Comparison of ENCODE assay signal across 12 mouse cellular contexts in the genomic region with DNA sequence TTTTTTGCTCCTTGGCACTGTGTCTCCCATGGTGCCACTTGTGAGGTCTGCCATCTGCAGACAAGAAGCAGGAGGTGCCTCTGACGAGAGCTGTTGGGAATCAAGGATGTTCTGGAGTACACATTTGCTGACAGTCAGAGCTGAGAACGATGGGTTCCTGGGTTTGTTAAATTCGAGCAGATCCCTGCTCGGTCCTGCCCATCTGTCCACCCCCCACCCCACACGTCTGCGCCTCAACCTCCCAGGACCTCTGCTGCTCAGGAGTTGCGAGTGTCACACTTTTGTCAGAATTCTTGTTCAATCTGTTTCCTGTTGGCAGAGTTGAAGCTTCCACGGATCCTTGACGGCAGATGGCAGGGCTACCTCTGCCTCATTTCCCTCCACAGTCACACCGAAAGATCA. TPM values are rescaled to one million over a fixed set of nuclear protein-coding genes. Genes with fewer than 3 reads are reported as not detected.
DNase-seq lines count a peak whose midpoint lies in the region; ATAC-seq and TF ChIP-seq lines count a peak whose summit lies in the region.
"Had no signal": no experiment of that assay in that cellular context is flagged by ENCODE, and none has a peak within 500 bp of the region (broad histone marks: within the 10 kb centered on the region; RNA-seq: fewer than 3 reads in every experiment).

No protein-coding gene starts in this region.

- no peak overlapping the region for H3K4me2 ChIP-seq in forebrain, embryonic 13.5 days
- no peak overlapping the region for H3K4me2 ChIP-seq in forebrain, embryonic 12.5 days
- H3K4me2 ChIP-seq in kidney, postnatal 0 days (ENCODE audit: low read length): no peak overlapping the region
- H3K4me2 ChIP-seq in midbrain, embryonic 11.5 days: no peak overlapping the region
- H3K4me2 ChIP-seq in midbrain, embryonic 14.5 days (ENCODE audit: low read length): no peak overlapping the region
- no peak overlapping the region for H3K4me2 ChIP-seq in midbrain, postnatal 0 days (ENCODE audit: low read depth, low read length, poor library complexity, severe bottlenecking)
- H3K4me2 ChIP-seq: liver, embryonic 13.5 days; neural tube, embryonic 12.5 days had no signal

- 79% methylated on average over 10 of the region's 10 CpGs for WGBS in forebrain, embryonic 13.5 days
- 79% methylated on average over 10 of the region's 10 CpGs for WGBS in forebrain, embryonic 12.5 days
- 60% methylated on average over 10 of the region's 10 CpGs for WGBS in kidney, postnatal 0 days
- WGBS in midbrain, embryonic 11.5 days: 79% methylated on average over 10 of the region's 10 CpGs
- 70% methylated on average over 10 of the region's 10 CpGs for WGBS in midbrain, embryonic 14.5 days
- 66% methylated on average over 10 of the region's 10 CpGs for whole genome bisulfite sequencing in midbrain, postnatal 0 days

- H3K9ac ChIP-seq in forebrain, embryonic 13.5 days: no peak overlapping the region
- no peak overlapping the region for H3K9ac ChIP-seq in forebrain, embryonic 12.5 days
- H3K9ac ChIP-seq in kidney, postnatal 0 days (ENCODE audit: low read depth, low read length): no peak overlapping the region
- no peak overlapping the region for H3K9ac ChIP-seq in midbrain, embryonic 11.5 days (ENCODE audit: low read length)
- H3K9ac ChIP-seq in midbrain, embryonic 14.5 days (replicated peaks; ENCODE audit: low read length): no peak overlapping the region
- no peak overlapping the region for H3K9ac ChIP-seq in midbrain, postnatal 0 days (replicated peaks; ENCODE audit: low read length, poor library complexity, severe bottlenecking)
- H3K9ac ChIP-seq: liver, embryonic 13.5 days; neural tube, embryonic 12.5 days had no signal

- peak; percentile 50 for ATAC-seq in forebrain, embryonic 13.5 days
- ATAC-seq in forebrain, embryonic 12.5 days (ENCODE audit: low FRiP score): no peak
- no peak for ATAC-seq in kidney, postnatal 0 days (replicated peaks; ENCODE audit: low FRiP score, low read depth)
- no peak for ATAC-seq in midbrain, embryonic 11.5 days (ENCODE audit: low FRiP score)
- no peak for ATAC-seq in midbrain, embryonic 14.5 days (ENCODE audit: low FRiP score, low TSS enrichment)
- ATAC-seq in midbrain, postnatal 0 days (ENCODE audit: low FRiP score): peak; percentile 52

- DNase-seq in kidney, postnatal 0 days (ENCODE audit: low spot score): no peak
- no peak for DNase-seq in kidney, adult 8-10 months
- DNase-seq in midbrain, embryonic 11.5 days (ENCODE audit: low spot score, missing footprints): peak; percentile 65
- no peak for DNase-seq in midbrain, embryonic 14.5 days
- peak; percentile 62 for DNase-seq in midbrain, postnatal 0 days (ENCODE audit: low spot score)
- no peak for DNase-seq in heart, adult 18-20 months
- DNase-seq: gastrocnemius, postnatal 36 days; liver, embryonic 13.5 days had no signal

- TF ChIP-seq CTCF in kidney, postnatal 0 days (IDR thresholded peaks at IDR 0.05; ENCODE audit: low read depth): peak; percentile 27; the same call in 1 of the 2 replicates
- TF ChIP-seq CTCF in midbrain, postnatal 0 days (IDR thresholded peaks at IDR 0.05): peak; percentile 49

- H3K36me3 ChIP-seq in forebrain, embryonic 13.5 days (ENCODE audit: poor library complexity, severe bottlenecking): no peaks in the 10 kb centered on the region
- H3K36me3 ChIP-seq in forebrain, embryonic 12.5 days (replicated peaks): no peaks in the 10 kb centered on the region
- H3K36me3 ChIP-seq in kidney, postnatal 0 days (ENCODE audit: insufficient read depth, low read length): no peaks in the 10 kb centered on the region
- no peaks in the 10 kb centered on the region for H3K36me3 ChIP-seq in midbrain, embryonic 11.5 days (ENCODE audit: control insufficient read depth, insufficient read depth, low read length)
- no peaks in the 10 kb centered on the region for H3K36me3 ChIP-seq in midbrain, embryonic 14.5 days (ENCODE audit: control insufficient read depth, insufficient read depth, low read length)
- H3K36me3 ChIP-seq in midbrain, postnatal 0 days (ENCODE audit: insufficient read depth, low read length): no peaks in the 10 kb centered on the region
- H3K36me3 ChIP-seq: G1E; liver, embryonic 13.5 days; neural tube, embryonic 12.5 days had no signal

- H3K27ac ChIP-seq in forebrain, embryonic 13.5 days: no peak overlapping the region
- H3K27ac ChIP-seq in forebrain, embryonic 12.5 days: no peak overlapping the region
- no peak overlapping the region for H3K27ac ChIP-seq in kidney, postnatal 0 days
- H3K27ac ChIP-seq in midbrain, embryonic 11.5 days (ENCODE audit: low read depth, low read length): no peak overlapping the region
- no peak overlapping the region for H3K27ac ChIP-seq in midbrain, embryonic 14.5 days (replicated peaks; ENCODE audit: low read depth, low read length)
- no peak overlapping the region; the same call in 1 of the 2 replicates for H3K27ac ChIP-seq in midbrain, postnatal 0 days (ENCODE audit: low read depth, low read length)
- H3K27ac ChIP-seq: liver, embryonic 13.5 days; neural tube, embryonic 12.5 days had no signal

- no peak overlapping the region for H3K4me3 ChIP-seq in forebrain, embryonic 13.5 days
- no peak overlapping the region for H3K4me3 ChIP-seq in forebrain, embryonic 12.5 days (replicated peaks)
- no peak overlapping the region for H3K4me3 ChIP-seq in kidney, postnatal 0 days (replicated peaks; ENCODE audit: low read depth, low read length)
- no peak overlapping the region for H3K4me3 ChIP-seq in midbrain, embryonic 11.5 days (ENCODE audit: low read depth, low read length)
- H3K4me3 ChIP-seq in midbrain, embryonic 14.5 days (replicated peaks; ENCODE audit: low read depth, low read length): no peak overlapping the region
- no peak overlapping the region for H3K4me3 ChIP-seq in midbrain, postnatal 0 days (ENCODE audit: low read depth, low read length)
- H3K4me3 ChIP-seq: liver, embryonic 13.5 days; neural tube, embryonic 12.5 days had no signal

- H3K27me3 ChIP-seq in forebrain, embryonic 13.5 days: no peaks in the 10 kb centered on the region
- no peaks in the 10 kb centered on the region for H3K27me3 ChIP-seq in forebrain, embryonic 12.5 days
- no peaks in the 10 kb centered on the region for H3K27me3 ChIP-seq in kidney, postnatal 0 days (ENCODE audit: insufficient read depth, low read length)
- H3K27me3 ChIP-seq in midbrain, embryonic 11.5 days (ENCODE audit: control insufficient read depth, insufficient read depth, low read length): no peaks in the 10 kb centered on the region
- no peaks in the 10 kb centered on the region for H3K27me3 ChIP-seq in midbrain, embryonic 14.5 days (ENCODE audit: control insufficient read depth, insufficient read depth, low read length)
- H3K27me3 ChIP-seq in midbrain, postnatal 0 days (ENCODE audit: insufficient read depth, low read length): no peaks in the 10 kb centered on the region
- H3K27me3 ChIP-seq: liver, embryonic 13.5 days; neural tube, embryonic 12.5 days had no signal

- H3K9me3 ChIP-seq in forebrain, embryonic 13.5 days (replicated peaks): no peaks in the 10 kb centered on the region
- H3K9me3 ChIP-seq in forebrain, embryonic 12.5 days: no peaks in the 10 kb centered on the region
- no peaks in the 10 kb centered on the region for H3K9me3 ChIP-seq in kidney, postnatal 0 days (replicated peaks; ENCODE audit: low read length)
- no peaks in the 10 kb centered on the region for H3K9me3 ChIP-seq in midbrain, embryonic 11.5 days (ENCODE audit: control insufficient read depth, low read length)
- H3K9me3 ChIP-seq in midbrain, embryonic 14.5 days (ENCODE audit: control insufficient read depth, low read length): no peaks in the 10 kb centered on the region
- H3K9me3 ChIP-seq in midbrain, postnatal 0 days (ENCODE audit: low read length): no peaks in the 10 kb centered on the region
- H3K9me3 ChIP-seq: liver, embryonic 13.5 days; neural tube, embryonic 12.5 days had no signal

- H3K4me1 ChIP-seq in forebrain, embryonic 13.5 days: peaks cover 7% of the 10 kb centered on the region; the same call in 1 of the 2 replicates
- H3K4me1 ChIP-seq in forebrain, embryonic 12.5 days: peaks cover 2% of the 10 kb centered on the region; the same call in 1 of the 2 replicates
- peaks cover 4% of the 10 kb centered on the region; the same call in 1 of the 2 replicates for H3K4me1 ChIP-seq in kidney, postnatal 0 days (replicated peaks; ENCODE audit: insufficient read depth, low read length)
- H3K4me1 ChIP-seq in midbrain, embryonic 11.5 days (ENCODE audit: control insufficient read depth, insufficient read depth, low read length): no peaks in the 10 kb centered on the region
- H3K4me1 ChIP-seq in midbrain, embryonic 14.5 days (ENCODE audit: control insufficient read depth, insufficient read depth, low read length): no peaks in the 10 kb centered on the region
- no peaks in the 10 kb centered on the region for H3K4me1 ChIP-seq in midbrain, postnatal 0 days (ENCODE audit: insufficient read depth, low read length)
- H3K4me1 ChIP-seq: liver, embryonic 13.5 days; neural tube, embryonic 12.5 days had no signal

RNA-seq across cellular contexts. Expression of a gene that starts 34.4 kb away (rescaled TPM):
- 20.8 and 22.8 TPM in 2 replicates for polyA plus RNA-seq in forebrain, embryonic 13.5 days (2015; fragmentation: Nextera tagmentation; extraction: Ambion mirVana)
- 15.2 and 18.2 TPM in 2 replicates for polyA plus RNA-seq in forebrain, embryonic 12.5 days (2016; fragmentation: Nextera tagmentation; extraction: Ambion mirVana)
- 8.5 and 9.6 TPM in 2 replicates for polyA plus RNA-seq in kidney, postnatal 0 days (2015; fragmentation: Nextera tagmentation; extraction: Ambion mirVana)
- 8.8 and 9.1 TPM in 2 replicates for polyA plus RNA-seq in midbrain, embryonic 11.5 days (2014; fragmentation: Nextera tagmentation; extraction: Ambion mirVana)
- polyA plus RNA-seq in midbrain, embryonic 14.5 days (2014; fragmentation: Nextera tagmentation; extraction: Ambion mirVana): 65.9 and 68.5 TPM in 2 replicates
- 129 and 178 TPM in 2 replicates for total RNA-seq in midbrain, postnatal 0 days (2014; rRNA removed)
- polyA plus RNA-seq in midbrain, postnatal 0 days (2015; fragmentation: Nextera tagmentation; extraction: Ambion mirVana): 54.3 and 62.6 TPM in 2 replicates
- 100 to 1,000 TPM in 1 of 2 experiments, 10 to 100 TPM in 1; 97.6 to 122 TPM for total RNA-seq in heart, adult 18-20 months (2021)

Comparison
In these comparisons a context has a peak if more than half of its experiments do, and no peak if none do; other contexts are left out.
1. ATAC-seq: peak in forebrain, embryonic 13.5 days (single experiment) and midbrain, postnatal 0 days (single experiment); none in forebrain, embryonic 12.5 days (single experiment), kidney, postnatal 0 days (single experiment), midbrain, embryonic 11.5 days (single experiment) and midbrain, embryonic 14.5 days (single experiment).
2. DNase-seq: peak in midbrain, embryonic 11.5 days (single experiment) and midbrain, postnatal 0 days (single experiment); none in kidney, postnatal 0 days (single experiment), kidney, adult 8-10 months (0 of 2), midbrain, embryonic 14.5 days (single experiment) and heart, adult 18-20 months (0 of 2).